Mouse (Mus musculus): Measurements from ENCODE around the gene Tpx2. TPM values are rescaled to one million over a fixed set of nuclear protein-coding genes. Genes with fewer than 3 reads are reported as not detected.

Tpx2 gene
- 1 to 10 TPM; 1.9 to 2.9 (median 2.2) TPM for total RNA-seq (2022)

GRCm38 (mm10) chr2:152847815-152848302, at the start of gene Tpx2:
Gene Tpx2, plus strand, starts transcription at chr2:152847964.
- peak; percentile 92 to 97 for DNase-seq (ENCODE audit: low spot score in 2 of 2)

GRCm38 (mm10) chr2:152799954-152800761, 47.6 kb upstream of the Tpx2 start:
- no peak for DNase-seq (ENCODE audit: low spot score in 2 of 2)

DNA sequence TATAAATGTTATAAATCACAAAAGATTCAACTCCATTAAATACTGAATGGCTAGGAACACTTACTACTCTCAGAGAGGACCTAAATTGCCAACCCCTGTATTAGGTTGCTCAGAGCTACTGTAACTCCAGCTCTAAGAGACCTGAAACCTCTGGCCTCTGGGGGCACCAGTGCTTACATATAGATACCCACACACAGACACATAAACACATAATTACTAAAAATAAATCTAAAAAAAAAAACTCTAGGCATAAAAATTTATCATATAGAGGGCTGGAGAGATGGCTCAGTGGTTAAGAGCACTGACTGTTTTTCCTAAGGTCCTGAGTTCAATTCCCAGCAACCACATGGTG, 47.0 kb upstream of the Tpx2 start:
- no peak for DNase-seq (ENCODE audit: low spot score in 2 of 2)

- no peak for DNase-seq (ENCODE audit: low spot score in 2 of 2)
Measured at GRCm38 (mm10) chr2:152802303-152802702, 45.5 kb upstream of the Tpx2 start.

GRCm38 (mm10) chr2:152803081-152803480, 44.7 kb upstream of the Tpx2 start:
- DNase-seq (ENCODE audit: low spot score in 2 of 2) = no peak

GRCm38 (mm10) chr2:152804408-152805110, 43.2 kb upstream of the Tpx2 start:
- no peak for DNase-seq (ENCODE audit: low spot score in 2 of 2)

GRCm38 (mm10) chr2:152805111-152805490, 42.7 kb upstream of the Tpx2 start:
- no peak for DNase-seq (ENCODE audit: low spot score in 2 of 2)

DNA sequence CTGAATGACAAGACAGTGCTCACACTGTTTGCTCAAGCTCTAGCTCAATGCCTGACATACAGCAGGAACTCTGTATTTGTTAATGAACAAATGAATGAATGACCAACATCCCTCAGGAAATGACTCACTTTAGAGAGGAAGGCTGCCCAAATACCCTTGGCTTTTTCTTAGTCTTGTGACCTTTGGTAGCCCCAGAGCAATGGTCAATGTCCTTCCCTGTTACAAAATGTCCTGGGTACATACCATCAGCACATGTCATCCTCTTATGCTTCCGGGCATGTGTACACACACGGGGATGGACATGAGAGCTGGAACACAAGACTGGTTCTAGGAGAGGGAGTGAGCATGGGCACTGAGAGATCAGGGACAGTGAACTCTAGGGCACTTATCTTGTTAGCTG, 41.7 kb upstream of the Tpx2 start:
- DNase-seq (ENCODE audit: low spot score in 2 of 2) = no peak

- DNase-seq (ENCODE audit: low spot score in 2 of 2) = no peak
Measured at GRCm38 (mm10) chr2:152808178-152808577, 39.6 kb upstream of the Tpx2 start.

GRCm38 (mm10) chr2:152810158-152810941, 37.4 kb upstream of the Tpx2 start:
- no peak for DNase-seq (ENCODE audit: low spot score in 2 of 2)

DNA sequence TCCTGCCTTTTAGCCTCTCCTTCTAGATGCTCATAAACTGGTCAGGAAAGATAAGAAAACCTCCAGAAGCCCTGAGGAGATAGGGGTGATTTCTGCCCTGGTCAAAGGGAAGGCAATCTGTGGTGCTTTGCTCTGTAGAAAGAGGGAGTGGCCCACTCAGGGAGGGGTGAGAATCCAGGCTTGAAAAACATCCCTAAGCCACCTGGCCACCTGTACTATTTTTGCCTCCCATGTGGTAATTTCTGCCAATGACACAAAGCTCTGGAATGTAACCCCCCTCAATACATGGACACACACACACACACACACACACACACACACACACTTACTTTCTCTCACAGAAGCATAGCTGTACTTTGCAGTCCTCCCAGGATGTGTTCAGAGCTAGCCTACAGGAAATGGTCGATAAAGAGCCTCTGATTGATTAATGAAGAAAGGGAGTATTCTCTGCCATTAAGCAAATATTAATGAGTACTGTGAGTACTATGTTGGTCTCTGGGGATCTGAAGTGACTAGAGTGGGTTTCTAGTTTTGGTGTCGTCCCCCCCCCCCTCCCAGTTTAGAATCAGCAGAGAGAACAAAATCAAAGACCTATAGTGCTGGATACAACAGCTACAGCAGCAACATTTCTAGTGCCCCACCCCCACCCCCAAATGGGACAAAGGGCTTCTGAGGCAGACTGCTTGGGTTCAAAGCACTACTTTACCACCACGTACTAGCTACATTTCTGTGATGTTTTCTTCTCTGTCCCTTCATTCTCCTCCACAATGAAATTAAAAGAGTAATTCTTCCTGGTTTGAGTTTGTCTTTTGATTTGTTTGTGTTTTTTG, 36.2 kb upstream of the Tpx2 start:
- DNase-seq (ENCODE audit: low spot score in 2 of 2) = no peak

- no peak for DNase-seq (ENCODE audit: low spot score in 2 of 2)
Measured at GRCm38 (mm10) chr2:152813232-152813631, 34.5 kb upstream of the Tpx2 start.

DNA sequence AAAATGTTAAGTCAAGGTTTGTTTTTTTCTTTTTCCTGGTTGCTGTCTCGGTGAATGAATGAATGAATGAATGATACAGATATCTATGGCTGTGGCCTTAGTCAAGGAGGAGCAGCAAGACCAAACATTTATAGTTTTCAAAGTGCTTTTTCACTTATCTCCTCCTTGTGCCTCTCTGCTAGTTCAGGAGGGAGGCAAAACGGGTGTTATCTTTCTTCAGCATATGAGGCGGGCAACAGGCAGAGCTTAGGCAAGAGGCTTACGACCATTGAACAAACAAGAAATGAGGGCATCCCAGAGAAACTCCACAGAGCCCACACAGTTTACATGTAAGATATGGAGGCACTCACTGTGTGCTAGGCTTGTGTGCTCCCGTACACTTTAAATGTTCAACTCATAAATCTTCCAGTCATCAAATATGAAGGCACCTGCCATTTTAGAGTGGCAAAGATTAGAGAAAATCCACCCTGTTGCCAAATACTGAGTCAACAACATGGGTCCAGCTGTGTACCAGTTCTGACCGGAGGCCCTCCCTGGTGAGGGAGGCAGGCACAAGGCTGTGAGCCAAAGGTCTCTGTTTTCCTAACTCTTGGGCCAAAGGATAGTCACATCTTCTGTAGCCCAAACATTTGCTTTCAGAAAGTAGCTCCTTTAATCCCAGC, 33.4 kb upstream of the Tpx2 start:
- DNase-seq (ENCODE audit: low spot score in 2 of 2) = no peak

DNA sequence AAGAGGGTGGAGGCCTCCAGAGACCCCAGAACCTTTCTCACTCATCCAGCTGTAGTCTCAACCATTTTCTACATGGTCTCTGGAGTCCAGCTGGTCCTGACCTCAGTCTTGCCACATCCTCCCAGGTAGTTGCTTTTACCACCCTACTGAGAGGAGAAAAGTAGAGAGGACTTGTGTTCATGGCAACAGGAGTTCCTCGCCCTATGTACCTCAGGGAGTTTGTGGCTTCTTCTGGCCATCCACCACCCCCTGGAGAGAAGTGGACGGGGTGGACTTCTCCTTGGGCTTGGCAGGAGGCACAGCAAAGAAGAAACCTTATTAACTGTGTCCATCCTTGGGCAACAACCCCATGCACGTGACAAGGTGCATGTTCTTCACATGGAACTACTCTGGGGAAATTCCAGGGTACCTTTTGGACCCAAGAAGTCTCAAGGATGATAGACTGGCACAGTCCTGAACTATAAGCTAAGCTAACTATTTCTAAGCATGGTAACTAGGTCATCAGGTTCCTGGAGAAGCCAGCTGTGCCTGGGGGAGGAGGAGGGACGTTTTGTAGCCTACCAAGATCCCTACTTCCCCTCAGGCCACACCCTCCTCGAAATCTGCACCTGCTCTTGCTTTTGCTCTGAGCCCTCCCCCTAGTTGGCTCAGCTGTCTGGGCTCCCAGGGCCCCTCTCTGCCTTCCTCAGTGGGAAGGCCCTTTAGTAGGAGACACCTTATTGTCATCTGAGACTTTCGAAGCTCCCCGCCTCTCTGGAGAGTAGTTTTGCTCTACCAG, 31.7 kb upstream of the Tpx2 start:
- no peak for DNase-seq (ENCODE audit: low spot score in 2 of 2)

DNA sequence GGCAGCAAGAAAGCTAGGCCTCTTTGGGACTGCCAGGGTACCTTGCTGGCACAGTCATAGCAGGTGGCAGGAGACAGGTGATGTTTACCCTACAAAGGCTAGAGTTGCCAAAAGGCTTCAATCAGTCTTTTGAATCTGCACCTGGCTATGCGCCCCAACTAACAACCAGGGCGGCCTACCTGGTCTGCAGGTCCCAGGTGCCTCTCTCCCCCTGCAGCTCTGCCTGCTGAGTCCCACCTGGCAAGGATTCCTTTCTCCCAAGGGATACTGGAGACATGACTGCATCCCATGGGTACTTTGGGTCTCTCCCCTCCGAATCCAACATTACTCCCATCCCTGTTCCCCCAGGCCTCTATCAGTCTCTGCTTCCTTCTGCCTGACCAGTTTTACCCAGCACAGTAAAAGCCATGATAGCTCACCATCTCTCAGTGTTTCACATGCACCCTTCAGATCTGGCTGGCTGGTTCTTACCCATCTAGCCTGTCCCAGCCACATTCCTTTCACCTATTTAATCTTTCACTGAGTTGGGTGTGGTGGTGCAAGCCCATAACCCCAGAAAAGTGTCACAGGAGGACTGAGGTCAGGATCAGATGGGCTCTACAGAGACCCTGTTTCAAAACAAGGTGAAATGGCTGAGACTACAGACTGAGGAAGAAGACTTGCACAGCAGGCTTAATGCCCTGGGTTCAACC, 31.0 kb upstream of the Tpx2 start:
- no peak for DNase-seq (ENCODE audit: low spot score in 2 of 2)

DNA sequence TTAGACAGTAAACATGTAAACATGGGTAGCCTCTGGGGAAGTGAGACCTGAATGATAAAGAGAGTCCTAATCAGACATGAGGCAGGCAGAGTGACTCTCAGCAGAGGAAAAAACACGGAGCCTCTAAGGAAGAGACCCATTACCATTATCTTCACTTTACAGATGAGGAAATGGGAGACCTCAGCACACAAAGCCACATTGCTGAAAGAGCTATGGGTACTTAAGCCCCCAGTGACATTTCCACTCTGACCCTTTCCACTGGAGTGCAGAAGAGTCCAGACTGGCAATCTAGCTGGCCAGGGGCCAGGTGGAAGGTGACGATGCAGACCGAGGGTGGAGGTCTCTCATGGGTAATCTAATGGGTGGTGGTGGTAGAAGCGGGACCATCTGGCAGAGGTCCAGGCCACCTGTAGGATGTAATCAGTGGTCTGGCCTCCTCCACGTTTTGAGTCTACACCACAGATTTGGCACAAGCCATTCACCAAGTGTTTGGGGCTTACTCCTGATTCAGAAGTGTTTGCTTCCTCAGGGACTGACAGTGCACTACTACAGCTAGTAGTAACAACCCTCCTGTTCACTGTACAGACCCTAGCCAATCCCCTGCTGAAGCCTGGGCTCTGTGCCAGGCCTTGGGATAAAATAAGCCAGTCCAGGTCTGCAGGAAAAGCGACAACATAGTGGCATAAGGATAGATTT, 30.0 kb upstream of the Tpx2 start:
- no peak for DNase-seq (ENCODE audit: low spot score in 2 of 2)

DNA sequence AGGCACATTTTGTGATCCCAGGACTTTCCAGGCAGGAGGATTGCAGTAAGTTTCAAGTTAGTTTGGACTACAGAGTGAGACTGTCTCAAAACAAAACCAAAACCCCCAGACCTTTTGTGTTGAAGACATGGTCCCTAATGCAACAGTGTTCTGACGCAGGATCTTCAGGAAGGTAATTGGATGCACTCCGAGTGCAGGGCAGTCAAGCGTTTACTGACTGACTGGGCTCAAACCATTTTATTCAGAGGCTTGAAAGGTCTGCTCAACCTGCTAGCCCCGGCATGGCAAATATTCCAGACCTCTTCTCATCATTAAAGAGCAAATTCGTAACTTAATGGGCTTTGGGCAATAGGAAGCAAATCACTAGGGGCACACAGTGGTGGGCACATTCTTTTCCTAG, 29.1 kb upstream of the Tpx2 start:
- no peak for DNase-seq (ENCODE audit: low spot score in 2 of 2)

- DNase-seq (ENCODE audit: low spot score in 2 of 2) = no peak
Measured at GRCm38 (mm10) chr2:152819097-152819624, 28.6 kb upstream of the Tpx2 start.

Data from left cerebral cortex, adult 8-10 months (tissue).